Mouse (Mus musculus) heart, postnatal 14 days (tissue): ENCODE measurements around the gene Dld. TPM values are rescaled to one million over a fixed set of nuclear protein-coding genes. Genes with fewer than 3 reads are reported as not detected.

Experiments
- DNase-seq, 2 experiments: peaks; one replicate each; pipeline ENCODE4 v3.0.0; 2021 to 2022
- intact Hi-C: fragments of 180-260 bp; cut with DNase I; formaldehyde crosslinking; loops from one replicate; pipeline ENCODE4 v1.15.1; 2025
- long read RNA-seq, 2 experiments: library from polyadenylated mRNA; stranded (forward); transcript quantifications; one replicate each; pipeline ENCODE4 v2.0.0; 2021
- total RNA-seq, 2 experiments: library from RNA; stranded (reverse); gene quantifications; 2 replicates each; pipeline ENCODE4 v1.2.3; 2021

Gene Dld
- 100 to 1,000 TPM; 382 to 401 TPM for total RNA-seq
- long read RNA-seq, experiment 1, transcript Dld-201 (14 exons, 2,544 nt): major isoform, 756 of 789 reads
- long read RNA-seq, experiment 1, partial matches to known transcripts: 20 of 789 reads
- long read RNA-seq, experiment 1, other reads (novel, unspliced or antisense): 13 of 789 reads
- long read RNA-seq, experiment 2, transcript Dld-201 (14 exons, 2,544 nt): major isoform, 605 of 641 reads
- long read RNA-seq, experiment 2, partial matches to known transcripts: 26 of 641 reads
- long read RNA-seq, experiment 2, other reads (novel, unspliced or antisense): 10 of 641 reads

DNA sequence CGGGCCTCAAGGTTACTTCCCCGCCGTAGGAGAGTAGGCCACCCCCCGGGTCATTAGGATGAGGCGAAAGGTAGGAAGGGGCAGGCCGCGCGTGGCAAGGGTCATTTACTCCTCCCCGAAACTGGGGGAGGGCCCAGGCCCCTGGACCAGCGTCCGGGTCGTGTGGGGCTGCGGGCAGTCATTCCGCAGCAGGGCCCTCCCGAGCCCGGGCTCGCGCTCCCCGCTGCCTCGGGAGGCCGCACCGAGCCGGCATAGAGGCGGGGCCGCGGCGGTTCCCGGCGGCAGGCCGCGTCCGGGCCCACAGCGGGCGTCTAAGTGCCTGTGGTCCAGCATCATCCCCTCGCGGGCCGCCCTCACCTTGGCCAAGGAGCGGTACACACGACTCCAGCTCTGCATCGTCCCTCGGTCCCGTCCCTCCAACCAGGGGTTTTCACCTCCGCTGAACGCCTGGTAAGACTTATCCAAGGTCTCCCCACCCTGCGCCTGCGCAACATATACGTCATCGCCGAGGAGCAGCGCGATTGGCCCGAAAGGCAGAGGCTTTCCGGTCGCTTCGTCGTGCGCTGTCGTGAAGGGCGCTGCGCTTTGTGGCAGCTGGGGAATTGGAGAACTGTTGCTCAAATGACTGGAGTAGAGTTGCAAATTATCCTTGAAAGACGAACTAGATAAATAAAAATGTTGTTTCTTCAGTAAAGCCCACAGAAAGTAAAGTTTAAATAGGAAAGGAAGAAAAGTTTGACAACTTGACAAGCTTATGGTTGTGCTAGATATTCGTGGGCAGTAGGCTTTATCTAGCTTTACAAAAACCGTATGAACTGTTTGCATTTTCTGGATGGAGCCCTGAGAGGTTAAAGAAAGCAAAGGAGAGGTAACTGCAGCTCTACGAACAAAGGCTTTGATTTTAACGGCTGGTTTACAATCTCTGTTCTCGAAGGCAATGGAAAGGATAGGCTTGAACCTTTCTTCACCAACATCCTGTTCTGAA lies at the start of gene Dld:
TSS of gene Dld (minus strand) at position 510 of the 985 bp plus-strand sequence.
- intact Hi-C loops: no loop called here
- peak; percentile 94 to 96 for DNase-seq

DNA sequence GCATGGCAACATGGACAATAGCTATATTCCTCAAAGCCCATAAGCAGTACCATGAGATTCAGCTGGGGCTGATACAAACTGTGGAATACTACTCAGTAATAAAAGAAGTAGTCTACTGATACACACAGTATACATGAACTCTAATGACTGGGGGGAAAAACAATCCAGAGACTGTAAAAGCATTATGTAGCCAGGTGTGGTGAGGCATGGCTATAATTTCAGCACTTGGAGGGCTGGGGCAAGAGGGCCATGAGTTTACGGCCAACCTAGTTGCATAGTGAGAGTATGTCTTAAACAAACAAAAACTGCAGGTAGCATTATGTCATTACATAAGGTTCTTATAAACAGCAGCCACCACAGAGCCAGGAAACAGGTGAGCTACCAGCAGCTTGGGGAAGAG lies 49.6 kb upstream of the Dld start:
- no peak for DNase-seq
- intact Hi-C loops: no loop called here

DNA sequence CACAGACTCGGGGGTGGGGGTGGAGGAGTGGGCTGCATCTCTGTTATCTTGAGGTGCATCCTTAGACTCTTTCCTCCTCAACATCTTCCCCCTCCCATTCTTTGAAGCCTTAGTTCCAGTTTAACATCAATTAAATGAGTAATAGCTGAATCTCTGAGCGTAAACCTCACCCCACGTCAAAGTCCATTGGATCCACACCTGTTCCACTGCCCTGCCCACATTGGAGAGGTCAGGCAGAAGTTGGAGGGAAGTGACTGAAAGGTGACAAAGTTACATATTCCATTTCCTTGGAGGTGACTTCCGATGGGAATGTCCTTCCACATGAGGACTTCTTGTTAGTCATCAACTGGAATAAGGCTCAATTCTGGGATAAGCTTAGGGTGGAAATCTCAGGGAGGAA lies 46.5 kb upstream of the Dld start:
- intact Hi-C loops: no loop called here
- no peak for DNase-seq

DNA sequence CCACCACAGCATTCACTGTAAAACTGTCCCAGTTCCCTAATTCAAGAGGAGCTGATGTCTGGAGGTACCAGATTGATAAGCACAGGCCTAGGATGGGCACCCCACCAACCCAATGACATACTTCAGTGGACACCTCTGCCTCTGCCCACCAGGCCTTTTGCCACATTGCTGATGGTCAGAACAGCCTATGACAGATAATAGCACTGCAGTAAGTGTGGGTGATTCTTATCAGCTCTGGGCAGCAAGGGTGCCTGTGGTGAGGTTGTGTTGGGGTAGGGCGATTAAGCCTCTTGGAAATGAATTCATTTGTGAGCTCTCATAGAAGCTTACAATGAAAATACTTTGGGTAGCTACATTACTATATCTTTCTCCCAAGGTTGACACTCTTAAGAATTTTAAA lies 44.6 kb upstream of the Dld start:
- no peak for DNase-seq
- intact Hi-C loops: no loop called here

DNA sequence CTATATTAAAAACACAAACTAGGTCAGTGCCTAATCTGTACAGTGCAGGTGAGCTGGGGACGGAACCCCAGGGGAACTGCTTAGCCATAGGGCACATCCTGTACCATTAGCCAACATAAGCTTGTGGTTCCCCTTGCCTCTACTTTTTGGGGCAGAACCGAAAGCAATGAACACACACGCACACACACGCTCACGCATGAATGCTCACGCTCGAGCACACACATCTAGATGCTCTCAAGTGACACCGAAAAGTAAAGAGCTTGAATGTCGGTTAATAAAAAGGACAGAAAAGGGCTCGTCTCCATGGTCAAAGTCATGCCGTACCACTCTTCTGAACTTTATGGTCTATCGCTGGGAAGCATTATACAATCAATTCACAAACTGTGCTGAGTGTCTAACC lies 40.4 kb upstream of the Dld start:
- intact Hi-C loops: no loop called here
- DNase-seq: no peak

DNA sequence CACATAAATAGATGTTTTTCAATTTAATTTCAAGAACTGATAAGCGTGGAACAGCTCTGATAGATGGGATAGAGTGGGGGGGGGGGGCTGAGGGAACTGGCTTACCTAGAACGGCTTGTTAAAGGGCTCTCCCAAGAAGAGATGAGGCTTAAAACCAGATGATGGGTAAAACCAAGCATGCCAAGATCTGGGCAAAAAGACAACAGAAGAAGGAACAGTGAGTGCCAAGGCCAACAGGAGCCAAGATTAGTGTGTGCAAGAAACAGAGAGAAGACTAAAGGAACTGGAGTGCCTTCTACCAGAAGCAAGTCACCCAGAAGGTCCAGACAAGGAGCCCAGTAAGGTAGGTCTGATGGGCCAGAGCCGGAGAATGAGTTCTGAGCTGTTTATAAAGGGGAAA lies 39.3 kb upstream of the Dld start, which contains the start of gene Slc26a3:
TSS of gene Slc26a3 (plus strand) at position 301 of the 400 bp plus-strand sequence.
- DNase-seq: no peak
- intact Hi-C loops: no loop called here

DNA sequence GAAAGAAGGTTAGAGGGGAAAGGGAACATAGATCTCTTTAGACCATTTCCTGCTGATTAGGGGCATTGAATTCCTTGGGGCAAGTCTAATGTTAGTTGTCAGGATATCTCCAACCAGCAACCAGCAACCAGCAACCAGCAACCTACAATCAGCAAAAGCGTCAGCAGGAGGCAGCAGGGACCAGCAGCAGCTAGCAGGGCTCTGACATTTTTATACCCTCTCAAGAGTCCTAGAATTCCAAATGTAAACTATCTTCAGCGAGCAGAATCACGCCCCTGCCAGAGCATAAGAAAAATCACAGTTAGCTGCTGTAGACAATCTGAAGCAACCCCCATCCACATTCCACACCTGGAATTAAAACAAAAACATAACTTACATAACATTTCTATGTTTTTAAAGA lies 36.0 kb upstream of the Dld start:
- DNase-seq: no peak
- intact Hi-C loops: no loop called here

DNA sequence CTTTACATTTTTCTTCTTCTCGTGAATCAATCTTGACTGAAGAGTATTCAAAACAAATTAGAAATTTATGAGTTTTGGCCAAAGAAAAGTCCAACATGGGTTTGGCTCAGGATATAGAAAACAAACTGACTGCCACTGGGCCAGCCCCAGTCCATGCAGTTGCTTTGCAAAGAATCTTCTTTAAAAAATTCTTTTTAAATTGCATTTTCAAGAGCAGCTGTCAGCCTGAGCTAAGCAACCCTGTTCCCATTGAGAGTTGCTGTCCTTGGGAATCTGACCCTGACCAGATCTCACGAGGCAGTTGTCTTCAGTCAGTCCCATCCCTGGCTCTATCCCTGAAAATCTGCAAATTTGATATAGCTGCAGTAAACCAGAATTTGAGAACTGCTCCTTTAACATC lies 31.2 kb upstream of the Dld start:
- intact Hi-C loops: no loop called here
- no peak for DNase-seq

DNA sequence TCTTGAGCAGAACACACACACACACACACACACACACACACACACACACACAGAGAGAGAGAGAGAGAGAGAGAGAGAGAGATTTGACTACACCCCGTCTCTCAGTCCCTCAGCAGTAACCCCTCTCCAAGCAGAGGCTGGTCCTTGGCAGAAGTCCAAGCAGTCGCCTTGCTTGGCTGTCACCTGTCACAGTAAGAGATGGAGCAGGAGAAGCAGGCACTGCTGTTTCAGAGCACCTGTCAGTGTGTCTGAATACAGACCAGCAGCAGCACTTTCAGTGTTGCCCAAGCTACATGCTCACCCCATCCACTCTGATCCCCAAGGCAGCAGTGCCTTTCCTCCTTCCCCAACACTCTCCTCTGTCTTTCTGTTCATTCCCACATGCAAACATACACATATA lies 29.6 kb upstream of the Dld start:
- DNase-seq: no peak
- intact Hi-C loops: no loop called here

DNA sequence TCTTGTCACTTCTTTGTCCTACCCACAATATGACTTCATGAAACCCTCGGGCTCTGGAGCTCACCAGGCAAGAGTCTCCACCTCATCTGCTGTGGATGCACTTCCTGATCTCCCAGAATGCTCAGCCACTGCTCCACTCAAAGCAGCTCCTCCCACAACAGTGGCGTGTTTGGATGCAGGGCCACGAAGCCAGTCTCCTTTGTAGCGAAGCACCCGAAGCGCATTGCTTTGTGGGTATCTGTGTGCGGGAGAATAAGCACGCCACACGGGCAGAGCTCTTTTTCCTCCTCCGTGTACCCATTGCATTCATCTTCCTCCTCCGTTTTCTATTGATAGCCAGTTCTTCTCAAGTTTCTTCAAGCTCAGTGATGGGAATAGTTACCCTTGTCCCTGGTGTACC lies 26.0 kb upstream of the Dld start:
- intact Hi-C loops: loop anchor here (10.0 kb wide), 3 partner anchors 128 to 548 kb away; partner anchors contain the start of gene Gpr22
- DNase-seq: no peak

DNA sequence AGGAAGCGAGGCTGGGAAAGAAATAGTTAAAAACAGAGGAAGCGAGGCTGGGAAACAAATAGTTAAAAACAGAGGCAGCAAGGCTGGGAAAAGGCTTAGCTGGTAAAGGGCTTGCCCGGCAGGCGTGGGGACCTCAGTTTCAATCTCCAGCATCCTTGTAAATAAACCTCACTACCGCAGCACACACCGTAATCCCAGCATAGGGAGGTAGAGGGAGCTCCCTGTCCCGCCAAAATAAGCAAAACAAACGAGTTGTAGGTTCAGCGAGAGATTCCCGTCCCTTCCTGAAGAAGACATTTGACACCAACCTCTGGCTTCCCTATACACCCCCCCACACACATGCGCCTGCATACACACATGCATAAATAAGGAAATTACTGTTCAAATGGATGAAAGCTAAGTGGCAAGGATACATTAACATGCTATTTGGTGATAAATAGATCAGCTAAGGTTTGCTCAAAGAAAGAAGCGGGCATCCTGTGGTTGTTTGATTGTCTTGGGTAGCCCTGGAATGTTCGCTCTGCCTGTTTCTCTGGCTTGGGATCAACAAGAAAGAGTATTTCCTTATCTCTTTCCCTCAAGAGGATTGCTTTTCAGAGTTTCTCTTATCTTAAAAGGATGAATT lies 25.2 kb upstream of the Dld start:
- DNase-seq: peak in 1 of 2 experiments; percentile 11
- intact Hi-C loops: loop anchor here (10.0 kb wide), 3 partner anchors 128 to 548 kb away; partner anchors contain the start of gene Gpr22

DNA sequence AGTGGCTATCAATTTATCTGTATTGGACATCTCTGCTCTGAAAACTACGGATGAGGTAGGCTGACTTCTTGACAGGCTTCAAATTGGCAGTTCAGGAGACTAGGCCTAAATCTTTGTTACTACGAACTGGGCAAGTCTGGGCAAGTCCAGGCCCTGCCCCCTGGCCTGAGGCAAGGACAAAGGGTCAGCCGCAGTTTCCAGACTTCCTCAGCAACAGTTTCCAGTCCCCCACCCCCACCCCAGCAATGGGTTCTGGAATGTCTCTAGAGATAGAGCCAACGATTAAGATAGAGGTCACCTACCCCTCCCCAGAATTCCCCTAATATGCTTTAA lies 24.0 kb upstream of the Dld start:
- intact Hi-C loops: loop anchor here (10.0 kb wide), 3 partner anchors 130 to 550 kb away; partner anchors contain the start of gene Gpr22
- no peak for DNase-seq

DNA sequence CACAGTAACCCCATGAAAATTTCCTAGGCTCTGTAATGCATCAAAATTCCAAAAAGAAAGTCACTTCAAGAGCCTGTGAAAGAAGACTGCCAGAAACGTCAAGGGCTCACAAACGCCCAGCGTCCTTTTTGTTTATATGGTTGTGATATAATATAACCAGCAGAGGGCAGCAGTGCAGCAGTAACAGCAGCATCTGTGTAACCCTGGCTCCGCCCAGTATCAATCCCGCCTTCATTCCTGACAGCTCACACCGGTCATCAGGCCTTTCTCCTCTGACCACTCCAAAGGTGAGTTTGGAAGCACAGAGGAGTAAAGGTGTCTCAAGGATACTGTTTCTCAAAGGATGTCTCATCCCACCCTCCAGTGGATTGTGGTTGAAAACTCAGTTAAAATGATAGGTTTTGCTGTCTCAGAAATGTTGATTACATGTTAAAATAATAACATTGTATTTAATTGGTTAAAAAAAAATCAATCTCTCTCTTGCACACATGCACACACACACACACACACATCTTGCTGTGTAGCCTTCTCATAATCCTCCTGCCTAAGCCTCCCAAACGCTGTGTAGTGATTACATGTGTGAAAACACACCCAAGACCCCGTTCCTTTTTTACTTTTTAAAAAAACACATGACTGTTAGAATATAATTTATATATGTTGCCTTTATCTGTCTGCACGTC lies 23.5 kb upstream of the Dld start:
- peak; percentile 51 to 70 for DNase-seq
- intact Hi-C loops: loop anchor here (10.0 kb wide), 3 partner anchors 130 to 550 kb away; partner anchors contain the start of gene Gpr22

DNA sequence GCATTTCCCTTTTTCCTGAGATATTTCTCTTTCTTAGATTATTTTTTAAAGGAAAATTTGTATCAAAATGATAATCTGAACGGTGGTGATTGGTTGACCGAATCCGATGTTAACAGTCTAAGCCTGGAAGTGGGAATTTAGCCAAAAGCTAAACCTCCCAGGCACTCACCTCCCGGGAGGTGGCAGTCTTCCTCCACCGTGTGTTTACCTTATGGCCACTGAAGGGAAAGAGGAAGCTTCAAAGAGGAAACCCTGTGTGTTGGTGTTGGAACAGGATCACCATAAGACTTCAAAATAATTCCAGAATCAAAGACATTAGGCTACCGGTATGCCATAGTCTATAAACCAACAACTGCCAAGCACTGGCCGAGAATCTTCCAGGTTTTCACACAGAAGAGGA lies 18.4 kb upstream of the Dld start:
- intact Hi-C loops: loop anchor here (10.0 kb wide), 3 partner anchors 135 to 555 kb away; partner anchors contain the start of gene Gpr22
- no peak for DNase-seq

DNA sequence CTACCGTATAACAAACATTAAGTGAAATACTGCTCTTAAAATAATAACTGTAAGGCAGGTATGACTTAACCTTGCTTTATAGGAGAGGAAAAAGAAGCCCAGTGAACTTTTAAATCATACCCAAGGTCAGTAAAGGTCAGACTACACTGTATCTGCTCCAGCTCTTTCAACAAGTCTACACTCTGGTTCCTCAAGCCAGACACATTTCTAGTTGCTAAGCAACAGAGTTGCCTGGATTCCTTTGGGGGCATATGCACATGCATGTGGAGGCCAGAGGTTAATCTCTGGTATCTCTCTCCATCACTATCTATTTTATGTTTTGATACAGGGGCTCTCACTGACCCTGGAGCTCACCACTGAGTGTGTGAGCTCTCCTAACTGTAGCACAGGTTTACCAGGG lies 17.9 kb upstream of the Dld start:
- DNase-seq: no peak
- intact Hi-C loops: no loop called here

DNA sequence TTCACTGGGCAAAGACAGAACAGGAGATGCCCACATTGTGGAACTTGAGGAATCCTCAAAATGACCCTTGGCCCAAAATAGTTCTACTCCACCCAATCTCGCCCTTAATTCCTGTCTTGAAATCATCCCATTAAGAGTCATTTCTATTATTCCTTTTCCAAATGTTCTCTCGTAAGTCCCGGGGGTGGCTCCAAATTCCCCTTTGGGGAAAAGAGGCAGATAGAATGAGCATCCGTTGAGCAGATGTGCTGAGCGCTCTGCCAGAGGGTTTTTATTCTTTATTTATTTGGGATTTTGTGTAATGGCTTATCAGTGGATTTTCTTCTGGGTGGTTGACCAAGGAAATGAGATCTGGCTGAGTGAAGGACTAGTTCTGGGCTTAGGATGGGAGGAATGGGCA lies 16.5 kb upstream of the Dld start:
- peak; percentile 5 to 26 for DNase-seq
- intact Hi-C loops: no loop called here

DNA sequence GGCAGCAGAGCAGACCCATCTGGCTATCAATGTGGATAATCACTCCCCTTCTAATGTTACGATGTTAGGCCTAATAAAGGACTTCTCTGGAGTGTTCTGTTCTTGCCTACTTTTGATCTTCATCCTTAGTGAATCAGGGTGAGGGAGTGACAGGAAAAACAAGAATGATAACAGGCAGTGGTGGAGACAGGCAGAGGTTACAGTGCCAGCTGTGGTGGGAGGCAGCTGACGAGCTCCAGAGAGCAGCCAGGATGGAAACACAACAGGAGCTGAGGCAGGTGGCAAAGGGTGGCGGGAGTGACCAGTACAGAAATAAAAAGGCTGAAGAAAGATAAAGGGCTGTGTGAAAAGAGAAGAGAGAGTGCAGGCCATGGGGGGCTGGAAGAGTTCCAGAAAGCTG lies 15.2 kb upstream of the Dld start:
- intact Hi-C loops: no loop called here
- no peak for DNase-seq

DNA sequence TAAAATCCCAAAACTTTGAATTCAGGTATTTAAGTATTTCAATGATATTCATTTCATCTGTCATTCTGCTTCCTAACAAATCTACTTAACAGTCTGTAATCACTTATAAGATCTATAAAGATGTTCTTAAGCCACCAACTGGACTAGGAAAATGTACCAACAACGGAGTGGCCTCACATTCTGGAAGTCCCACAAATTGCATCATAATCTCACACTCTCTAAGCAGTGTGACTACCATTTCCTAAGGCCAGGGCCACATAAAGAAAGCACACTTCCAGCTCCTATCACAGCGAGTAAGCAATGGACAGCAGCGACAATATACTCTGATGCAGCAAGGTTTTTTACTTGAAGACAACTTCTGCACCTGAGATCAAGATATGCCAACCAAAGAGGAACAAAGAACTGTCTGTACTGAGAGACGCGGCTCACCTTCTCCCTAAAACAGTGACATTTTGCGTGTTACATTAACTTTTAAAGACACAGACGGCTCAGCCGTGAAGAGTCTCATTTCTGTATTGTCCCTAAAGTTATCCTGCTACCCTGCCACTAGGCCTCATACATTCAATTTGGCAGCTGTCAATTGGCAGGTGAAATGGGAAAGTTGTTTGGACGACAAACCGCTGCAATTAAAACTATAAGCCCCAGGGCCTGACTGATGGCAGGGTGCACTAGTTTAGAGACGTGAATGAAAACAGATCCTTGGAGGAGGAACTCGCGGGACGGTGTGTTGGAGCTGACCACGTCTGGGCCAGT lies 886 bp downstream of the Dld start:
- no peak for DNase-seq
- intact Hi-C loops: no loop called here

DNA sequence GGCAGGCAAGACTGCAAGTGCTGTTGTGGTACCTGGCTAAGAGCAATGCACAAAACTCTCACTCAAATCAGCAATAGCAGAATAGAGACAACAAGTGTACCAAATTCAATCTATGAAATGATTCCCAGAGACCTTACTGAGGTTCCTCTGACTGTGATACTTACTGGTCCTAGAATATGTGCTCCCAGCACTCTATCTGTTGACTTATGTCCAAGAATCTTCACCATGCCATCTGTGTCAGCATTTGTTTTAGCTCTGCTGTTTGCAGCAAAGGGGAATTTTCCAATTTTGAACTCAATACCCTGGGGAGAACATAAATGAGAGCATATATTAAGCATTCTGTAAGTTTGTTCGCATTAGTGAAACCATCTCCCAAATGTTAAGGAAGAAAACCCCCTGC lies 18.0 kb downstream of the Dld start:
- intact Hi-C loops: no loop called here
- DNase-seq: no peak

DNA sequence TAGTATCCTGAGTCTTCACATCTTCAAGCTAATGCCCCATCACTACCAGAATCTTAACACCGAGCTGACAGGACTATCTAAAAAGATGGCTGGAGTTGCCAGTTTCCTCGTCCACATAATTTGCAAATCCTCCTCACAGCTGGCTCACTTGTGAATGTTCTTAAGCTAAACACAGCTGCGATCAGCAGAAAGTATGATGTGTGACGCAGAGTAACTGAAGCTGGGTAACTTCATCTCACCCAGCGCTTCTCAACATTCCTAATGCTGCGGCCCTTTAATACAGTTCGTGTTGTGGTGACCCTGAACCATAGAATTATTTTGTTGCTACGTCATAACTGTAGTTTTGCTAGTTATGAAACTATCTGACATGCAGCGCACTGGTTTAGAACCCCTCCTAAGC lies 24.1 kb downstream of the Dld start:
- intact Hi-C loops: no loop called here
- no peak for DNase-seq
